Mouse (Mus musculus): ENCODE results near the gene Lrrc8c.

The Lrrc8c gene

GRCm38 (mm10) chr5:105519096-105519975, at the start of gene Lrrc8c:
TSS of gene Lrrc8c (plus strand) at chr5:105519388.
- peak; percentile 92 for DNase-seq (ENCODE audit: inconsistent ontology term)

- DNase-seq (ENCODE audit: inconsistent ontology term): no peak
These were observed 46.0 kb upstream of the Lrrc8c start for GRCm38 (mm10) chr5:105472983-105473705.

GRCm38 (mm10) chr5:105477527-105477926, 41.7 kb upstream of the Lrrc8c start:
- no peak for DNase-seq (ENCODE audit: inconsistent ontology term)

- DNase-seq (ENCODE audit: inconsistent ontology term): no peak
These were observed 39.5 kb upstream of the Lrrc8c start for GRCm38 (mm10) chr5:105479673-105480072.

- no peak for DNase-seq (ENCODE audit: inconsistent ontology term)
These were observed 38.6 kb upstream of the Lrrc8c start for GRCm38 (mm10) chr5:105480561-105480960.

GRCm38 (mm10) chr5:105483632-105484031, 35.6 kb upstream of the Lrrc8c start:
- no peak for DNase-seq (ENCODE audit: inconsistent ontology term)

GRCm38 (mm10) chr5:105484247-105484646, 34.9 kb upstream of the Lrrc8c start:
- no peak for DNase-seq (ENCODE audit: inconsistent ontology term)

- no peak for DNase-seq (ENCODE audit: inconsistent ontology term)
These were observed 34.3 kb upstream of the Lrrc8c start for GRCm38 (mm10) chr5:105484891-105485290.

- no peak for DNase-seq (ENCODE audit: inconsistent ontology term)
These were observed 29.0 kb upstream of the Lrrc8c start for GRCm38 (mm10) chr5:105490211-105490610.

- no peak for DNase-seq (ENCODE audit: inconsistent ontology term)
These were observed 27.8 kb upstream of the Lrrc8c start for GRCm38 (mm10) chr5:105491389-105491788.

- peak; percentile 84 for DNase-seq (ENCODE audit: inconsistent ontology term)
These were observed 26.6 kb upstream of the Lrrc8c start for GRCm38 (mm10) chr5:105492367-105493246.

GRCm38 (mm10) chr5:105493377-105493776, 25.8 kb upstream of the Lrrc8c start:
- no peak for DNase-seq (ENCODE audit: inconsistent ontology term)

- no peak for DNase-seq (ENCODE audit: inconsistent ontology term)
These were observed 24.8 kb upstream of the Lrrc8c start for GRCm38 (mm10) chr5:105494246-105494917.

- peak; percentile 92 for DNase-seq (ENCODE audit: inconsistent ontology term)
These were observed 24.0 kb upstream of the Lrrc8c start for GRCm38 (mm10) chr5:105494918-105495901.

GRCm38 (mm10) chr5:105496133-105496532, 23.1 kb upstream of the Lrrc8c start:
- DNase-seq (ENCODE audit: inconsistent ontology term): no peak

- DNase-seq (ENCODE audit: inconsistent ontology term): no peak
These were observed 22.6 kb upstream of the Lrrc8c start for GRCm38 (mm10) chr5:105496586-105496985.

GRCm38 (mm10) chr5:105498429-105499000, 20.7 kb upstream of the Lrrc8c start:
- peak; percentile 58 for DNase-seq (ENCODE audit: inconsistent ontology term)

- no peak for DNase-seq (ENCODE audit: inconsistent ontology term)
These were observed 19.8 kb upstream of the Lrrc8c start for GRCm38 (mm10) chr5:105499396-105499795.
